Mouse (Mus musculus): ENCODE results near the gene Tbx19.
A peak's percentile ranks its signal among the peaks of the same experiment; 100 is the strongest.

Gene Tbx19

GRCm38 (mm10) chr1:165184178-165184577, 23.6 kb upstream of the Tbx19 start:
- no peak for DNase-seq (ENCODE audit: low spot score)

GRCm38 (mm10) chr1:165183400-165183799, 22.8 kb upstream of the Tbx19 start:
- no peak for DNase-seq (ENCODE audit: low spot score)

- DNase-seq (ENCODE audit: low spot score) = no peak
Observed at GRCm38 (mm10) chr1:165179321-165179720, 18.7 kb upstream of the Tbx19 start.

GRCm38 (mm10) chr1:165178075-165178474, 17.5 kb upstream of the Tbx19 start:
- DNase-seq (ENCODE audit: low spot score) = no peak

- DNase-seq (ENCODE audit: low spot score) = no peak
Observed at GRCm38 (mm10) chr1:165174059-165174616, 13.6 kb upstream of the Tbx19 start.

GRCm38 (mm10) chr1:165171277-165171676, 10.7 kb upstream of the Tbx19 start:
- no peak for DNase-seq (ENCODE audit: low spot score)

DNA sequence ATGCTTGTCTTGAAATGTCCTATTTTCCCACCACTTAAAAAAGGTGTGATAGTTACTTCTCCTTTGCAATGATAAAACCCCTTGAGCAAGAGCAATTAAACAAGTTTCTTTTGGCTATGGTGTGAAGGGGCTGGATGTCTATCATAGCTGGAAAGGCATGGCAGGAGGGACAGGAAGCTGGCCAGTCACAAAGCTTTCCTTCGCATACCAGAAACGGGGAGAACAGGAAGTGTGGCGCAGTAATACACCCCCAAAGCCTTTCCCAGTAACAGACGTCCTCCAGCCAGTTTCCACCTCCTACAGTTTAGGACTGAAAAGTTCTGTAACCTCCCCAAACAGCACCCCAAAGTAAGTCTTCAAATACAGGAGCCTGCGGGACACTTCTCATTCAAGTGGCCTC, 9.6 kb upstream of the Tbx19 start:
- no peak for DNase-seq (ENCODE audit: low spot score)

- DNase-seq (ENCODE audit: low spot score) = no peak
Observed at GRCm38 (mm10) chr1:165169462-165169861, 8.9 kb upstream of the Tbx19 start.

GRCm38 (mm10) chr1:165164920-165165319, 4.3 kb upstream of the Tbx19 start:
- no peak for DNase-seq (ENCODE audit: low spot score)

DNA sequence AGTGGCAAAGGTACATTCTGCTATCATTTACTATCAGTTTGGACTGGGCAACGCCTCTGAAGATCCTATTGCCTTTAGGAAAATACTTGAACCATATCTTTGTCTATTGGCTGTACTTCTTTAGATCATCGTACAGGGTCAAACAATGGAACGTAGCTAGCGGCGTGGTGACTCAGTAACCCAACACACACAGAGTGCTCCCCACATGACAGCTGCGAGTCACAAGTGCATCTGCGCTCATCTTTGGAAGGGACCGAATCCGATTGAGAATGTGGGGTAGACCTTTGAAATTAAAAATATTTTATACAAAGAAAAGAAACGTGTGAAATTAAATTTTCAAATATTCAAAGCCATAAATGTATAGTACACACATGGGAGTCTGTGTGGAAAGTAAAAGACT, 1.7 kb downstream of the Tbx19 start:
- no peak for DNase-seq (ENCODE audit: low spot score)

DNA sequence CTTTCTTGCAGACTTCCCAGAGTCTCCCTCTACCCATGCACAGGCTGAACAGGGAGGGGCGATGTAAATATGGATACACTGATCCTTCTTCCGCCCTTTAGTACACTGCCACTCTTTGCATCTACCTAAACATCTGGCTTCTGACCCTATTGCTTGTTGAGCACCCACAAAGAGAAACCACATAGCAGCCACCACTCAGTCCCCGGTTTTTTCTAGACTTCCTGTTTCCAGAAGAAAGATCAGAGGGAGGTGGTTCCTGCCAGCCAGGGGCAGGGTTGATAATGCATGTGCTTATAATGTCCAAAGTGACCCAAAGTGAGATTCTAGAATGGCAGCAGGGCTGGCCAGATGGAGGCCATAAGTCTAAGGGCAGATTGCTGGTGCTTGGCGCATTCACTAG, 6.4 kb downstream of the Tbx19 start:
- no peak for DNase-seq (ENCODE audit: low spot score)

- DNase-seq (ENCODE audit: low spot score) = no peak
Observed at GRCm38 (mm10) chr1:165151216-165151615, 9.4 kb downstream of the Tbx19 start.

DNA sequence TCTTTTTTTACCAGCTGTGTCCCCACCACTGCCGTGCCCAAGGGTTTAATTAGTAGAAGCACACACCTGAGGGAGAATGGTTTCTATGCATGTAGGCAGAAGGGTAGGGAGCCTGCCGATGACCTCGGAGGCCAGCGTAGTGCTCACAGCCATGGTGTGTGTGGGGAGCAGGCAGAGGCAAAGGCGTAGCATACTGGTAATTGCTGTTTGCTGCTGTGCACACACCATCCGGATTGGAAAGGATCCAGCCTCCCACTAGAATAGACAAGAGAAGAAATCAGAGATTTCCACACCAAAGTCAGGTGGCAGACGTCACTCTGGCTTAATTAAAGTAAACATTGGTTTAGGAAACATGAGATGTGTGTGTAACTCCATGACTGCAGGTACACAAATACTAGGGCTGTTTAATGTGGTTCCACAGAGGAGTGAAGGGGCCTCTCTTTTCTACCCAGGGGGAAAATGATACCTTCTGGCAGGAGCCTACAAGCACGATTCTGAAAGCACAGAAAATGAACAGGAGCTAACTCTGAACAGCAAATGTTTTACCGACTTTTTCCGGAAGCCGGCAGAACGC, 18.1 kb downstream of the Tbx19 start:
- DNase-seq (ENCODE audit: low spot score) = no peak

DNA sequence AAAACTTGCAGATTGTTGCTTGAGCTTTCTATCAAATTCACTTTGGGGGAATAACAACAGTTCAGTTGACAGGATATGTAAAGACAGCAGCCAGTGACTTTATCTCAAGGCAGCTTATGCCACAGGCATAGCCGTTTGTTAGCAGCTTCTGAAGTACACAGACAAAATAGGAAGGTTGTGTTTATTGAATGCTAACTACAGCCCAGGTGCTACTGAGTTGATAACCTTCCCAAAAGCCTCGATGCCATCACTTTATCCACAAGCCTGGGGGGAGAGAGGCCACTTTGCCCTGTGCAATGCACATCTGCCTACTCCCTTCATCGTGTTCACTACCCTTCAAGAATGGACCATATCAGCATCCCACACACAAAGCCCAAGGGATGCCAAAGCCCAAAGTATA, 20.3 kb downstream of the Tbx19 start:
- DNase-seq (ENCODE audit: low spot score) = no peak

DNA sequence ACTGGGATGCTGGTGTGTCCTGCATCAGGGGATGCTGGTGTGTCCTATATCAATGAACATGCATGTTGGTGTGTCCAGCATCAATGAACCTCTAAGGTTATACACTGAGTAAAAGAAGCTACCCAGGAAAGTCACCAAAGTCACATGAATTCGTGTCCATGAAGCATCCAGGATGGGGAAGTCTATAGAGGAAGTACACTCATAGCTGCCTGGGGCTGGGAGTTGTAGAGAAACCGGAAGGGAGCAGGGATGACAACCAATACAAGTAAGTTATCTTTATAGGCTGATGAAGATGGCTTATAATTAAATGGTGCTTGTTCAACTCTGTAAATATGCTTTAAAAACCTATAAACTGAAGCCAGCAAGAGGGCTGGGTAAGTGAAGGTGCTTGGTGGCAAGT, 26.7 kb downstream of the Tbx19 start:
- no peak for DNase-seq (ENCODE audit: low spot score)

GRCm38 (mm10) chr1:165133279-165133678, 27.3 kb downstream of the Tbx19 start:
- DNase-seq (ENCODE audit: low spot score) = no peak

GRCm38 (mm10) chr1:165132187-165132877, 28.2 kb downstream of the Tbx19 start:
- peak; percentile 52 for DNase-seq (ENCODE audit: low spot score)

DNA sequence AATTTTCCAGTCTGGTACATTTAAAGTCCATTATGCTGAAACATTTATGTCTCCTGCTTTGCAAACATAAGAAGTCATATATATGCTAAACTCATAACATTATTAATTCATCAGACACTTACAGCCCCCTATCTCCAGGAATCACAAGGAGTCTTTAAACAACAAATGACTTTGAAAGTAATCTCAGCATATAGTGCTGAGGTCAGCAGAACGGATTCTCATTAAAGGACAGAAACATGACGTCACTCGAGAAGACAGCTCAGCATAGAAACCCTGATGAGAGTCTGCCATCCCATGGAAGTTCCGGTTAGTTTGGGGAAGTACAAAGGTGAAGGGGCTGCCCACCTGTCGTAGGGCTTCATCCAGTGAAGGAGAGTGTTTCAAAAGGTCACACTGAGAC, 31.0 kb downstream of the Tbx19 start:
- DNase-seq (ENCODE audit: low spot score) = no peak

DNA sequence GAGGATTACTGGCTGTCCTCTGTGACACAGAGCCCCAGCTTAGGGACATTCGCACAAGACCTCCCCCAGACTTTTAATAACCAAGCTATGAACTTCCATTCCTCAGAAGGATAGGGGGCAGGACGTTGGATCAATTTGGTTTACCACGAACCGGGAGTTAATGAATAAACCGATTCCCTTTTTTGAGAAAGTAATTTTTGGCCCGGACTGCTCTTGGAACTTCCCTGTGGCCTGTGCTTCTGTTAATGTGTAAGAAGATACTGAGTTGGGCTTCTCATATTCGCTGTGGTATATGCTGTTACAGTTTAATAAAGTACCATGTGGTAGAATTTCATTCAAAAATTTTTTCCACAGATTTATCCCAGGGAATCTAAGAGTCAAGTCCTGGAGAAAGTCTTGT, 39.5 kb downstream of the Tbx19 start:
- DNase-seq (ENCODE audit: low spot score) = no peak

- peak; percentile 84 for DNase-seq (ENCODE audit: low spot score)
Observed at GRCm38 (mm10) chr1:165120349-165120898, 40.1 kb downstream of the Tbx19 start.

- DNase-seq (ENCODE audit: low spot score) = no peak
Observed at GRCm38 (mm10) chr1:165119760-165120159, 40.8 kb downstream of the Tbx19 start.

- no peak for DNase-seq (ENCODE audit: low spot score)
Observed at GRCm38 (mm10) chr1:165119011-165119726, 41.4 kb downstream of the Tbx19 start.
